Mouse (Mus musculus) heart, adult 2 months (tissue): ENCODE measurements at regions not wholly inside any gene's neighbourhood (a gene's known extent, or its start where the extent isn't known, plus 50 kb on each side); places are given as distances from the start of the nearest gene placed in this dataset.

Experiments used
- EP300 ChIP-seq: fragments of 200-500 bp; IDR thresholded peaks from 2 replicates; pipeline ENCODE4 v1.6.1; 2011; ENCODE audit warnings: low read depth, low read length, control low read depth; ENCODE audit not compliant: insufficient read depth
- POLR2A ChIP-seq: fragments of 200-500 bp; IDR thresholded peaks from 2 replicates; pipeline ENCODE4 v1.6.1; 2011; ENCODE audit warnings: mild to moderate bottlenecking, low read depth, low read length, control low read depth; ENCODE audit not compliant: insufficient read depth

DNA sequence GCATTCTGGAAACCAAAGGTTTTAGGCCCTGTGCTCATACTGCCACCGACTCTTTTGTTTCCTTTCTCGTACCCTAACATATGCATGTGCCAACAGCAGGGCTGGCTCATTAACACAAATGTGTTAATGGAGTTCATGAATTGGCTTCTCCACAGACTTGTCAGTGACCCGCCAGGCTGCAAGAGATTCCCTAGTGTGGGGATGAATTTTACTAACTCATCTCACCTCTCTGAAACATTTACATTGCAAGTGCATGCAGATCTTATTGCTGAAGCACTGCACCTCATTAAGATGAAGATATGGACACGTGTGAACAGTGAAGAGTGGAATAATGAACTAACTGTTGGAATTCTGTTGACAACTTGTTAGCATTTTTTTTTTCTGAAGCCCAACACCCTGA, 762.2 kb downstream of the Pla2g4a start:
- TF ChIP-seq POLR2A, result no peak
- TF ChIP-seq EP300, result no peak
